Mouse (Mus musculus) G1E-ER4 (cell line): ENCODE measurements around the gene Pde1b. TPM values are rescaled to one million over a fixed set of nuclear protein-coding genes. Genes with fewer than 3 reads are reported as not detected.

Experiments
- GATA1 ChIP-seq: IDR thresholded peaks from one replicate; pipeline ENCODE4 v1.8.0; 2012; ENCODE audit warnings: low read length, inconsistent platforms
- polyA plus RNA-seq: library from polyadenylated mRNA; stranded (reverse); fragments of >175 nt; gene quantifications from 2 replicates; pipeline ENCODE4 v1.2.3, GENCODE M21; 2012

Pde1b gene
- polyA plus RNA-seq, 1 experiment: 0.29 TPM

DNA sequence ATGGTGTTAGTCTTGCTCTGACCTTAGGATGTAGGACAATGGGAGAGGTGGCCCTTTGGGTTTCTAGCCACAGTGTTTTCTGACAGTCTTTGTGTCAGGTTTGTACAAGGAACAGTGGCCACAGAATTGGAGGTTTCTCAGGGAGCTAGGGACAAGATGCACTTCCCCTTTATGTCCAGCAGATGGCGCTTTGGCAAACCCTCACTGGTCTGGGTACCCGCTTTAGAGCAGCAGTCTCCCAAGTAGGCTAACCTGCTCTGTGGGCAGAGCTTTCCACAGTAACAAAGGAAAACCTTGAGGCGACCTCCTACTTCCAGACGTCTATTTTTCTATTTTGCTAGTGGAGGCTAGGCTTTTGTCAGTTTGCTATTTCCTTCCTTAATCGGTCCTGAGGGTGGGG is 27.5 kb downstream of the Pde1b start:
- no peak for TF ChIP-seq GATA1

DNA sequence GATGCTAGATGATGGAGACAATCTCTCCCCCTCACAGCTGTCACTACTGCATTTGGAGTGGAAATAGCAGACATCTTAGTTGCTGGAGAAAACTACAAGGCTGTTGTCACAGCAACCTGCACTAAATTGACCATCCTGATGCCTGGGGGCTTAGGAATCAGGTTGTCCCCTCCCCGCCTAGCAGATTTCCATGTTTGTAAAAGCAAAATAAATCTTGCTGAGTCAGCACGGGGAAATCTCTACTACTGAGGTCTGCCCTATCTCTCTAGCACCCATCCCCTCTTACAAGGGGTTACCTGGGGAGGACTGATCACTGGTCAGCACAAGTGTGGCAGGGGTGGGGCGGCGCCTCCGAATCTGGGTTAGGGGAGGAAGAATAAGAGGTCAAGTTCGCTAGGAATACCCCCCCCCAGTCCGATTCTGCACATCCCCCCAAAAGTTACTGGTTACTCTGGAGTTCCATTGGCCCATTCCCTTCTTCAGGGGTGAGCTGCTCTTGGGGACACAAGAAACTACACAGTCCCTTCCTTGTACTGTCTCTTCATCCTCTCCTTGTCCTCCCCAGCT is 31.3 kb downstream of the Pde1b start:
- no peak for TF ChIP-seq GATA1

DNA sequence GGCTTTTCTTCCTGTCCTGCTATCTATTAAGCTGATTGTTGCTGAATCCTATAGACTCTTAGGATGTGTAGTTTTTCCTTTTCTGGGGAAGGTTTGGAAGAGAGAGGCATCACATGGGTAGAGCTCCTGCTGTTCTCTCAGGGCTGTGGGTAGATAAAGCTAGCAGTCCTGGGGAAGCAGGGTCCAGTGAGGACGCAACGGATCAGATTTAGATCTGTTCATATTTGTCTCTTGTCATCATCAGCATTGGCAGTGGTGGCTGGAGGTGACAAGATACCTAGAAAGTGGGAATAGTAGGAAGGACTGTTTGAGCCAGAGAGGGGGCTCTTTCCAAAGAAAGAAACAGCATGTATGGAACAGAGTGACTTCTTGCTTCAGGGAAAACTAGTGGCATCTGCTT is 32.2 kb downstream of the Pde1b start:
- TF ChIP-seq GATA1: no peak

DNA sequence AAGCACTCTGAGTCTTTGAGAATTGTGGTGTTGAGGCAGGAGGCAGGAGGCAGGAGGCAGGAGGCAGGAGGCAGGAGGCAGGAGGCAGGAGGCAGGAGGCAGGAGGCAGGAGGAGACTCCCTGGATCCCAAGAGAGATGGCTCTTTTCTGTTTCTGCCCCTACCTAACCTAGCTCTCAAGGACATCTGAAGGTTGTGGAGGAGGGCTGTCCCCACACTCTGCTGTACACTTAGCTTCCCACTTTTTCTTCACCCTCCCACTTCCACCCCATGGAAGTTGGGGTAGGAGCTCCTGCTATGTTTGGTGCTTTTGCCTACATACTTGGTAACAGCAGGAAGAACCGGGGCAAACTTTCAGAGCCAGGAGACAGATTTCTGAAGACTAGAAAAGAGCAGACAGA is 33.0 kb downstream of the Pde1b start:
- TF ChIP-seq GATA1: no peak

DNA sequence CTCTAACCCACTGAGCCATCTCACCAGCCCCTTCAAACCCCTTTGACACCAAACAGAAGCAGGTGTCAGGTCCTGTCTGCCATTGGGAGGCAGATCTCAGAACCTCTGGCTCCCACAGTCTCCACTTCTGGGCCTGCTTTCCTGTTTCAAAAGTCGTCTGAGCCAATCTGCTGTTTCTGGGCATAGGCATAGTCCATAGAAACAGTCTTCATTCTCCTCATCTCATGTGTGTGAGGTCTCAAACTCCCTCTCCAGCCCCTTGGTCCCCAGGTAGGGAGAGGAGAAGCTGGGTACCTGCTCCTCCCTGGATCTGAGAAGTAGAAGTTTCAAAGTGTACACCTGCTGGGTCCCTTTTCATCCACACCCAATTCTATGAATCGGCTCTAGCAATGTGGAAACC is 33.6 kb downstream of the Pde1b start:
- no peak for TF ChIP-seq GATA1

DNA sequence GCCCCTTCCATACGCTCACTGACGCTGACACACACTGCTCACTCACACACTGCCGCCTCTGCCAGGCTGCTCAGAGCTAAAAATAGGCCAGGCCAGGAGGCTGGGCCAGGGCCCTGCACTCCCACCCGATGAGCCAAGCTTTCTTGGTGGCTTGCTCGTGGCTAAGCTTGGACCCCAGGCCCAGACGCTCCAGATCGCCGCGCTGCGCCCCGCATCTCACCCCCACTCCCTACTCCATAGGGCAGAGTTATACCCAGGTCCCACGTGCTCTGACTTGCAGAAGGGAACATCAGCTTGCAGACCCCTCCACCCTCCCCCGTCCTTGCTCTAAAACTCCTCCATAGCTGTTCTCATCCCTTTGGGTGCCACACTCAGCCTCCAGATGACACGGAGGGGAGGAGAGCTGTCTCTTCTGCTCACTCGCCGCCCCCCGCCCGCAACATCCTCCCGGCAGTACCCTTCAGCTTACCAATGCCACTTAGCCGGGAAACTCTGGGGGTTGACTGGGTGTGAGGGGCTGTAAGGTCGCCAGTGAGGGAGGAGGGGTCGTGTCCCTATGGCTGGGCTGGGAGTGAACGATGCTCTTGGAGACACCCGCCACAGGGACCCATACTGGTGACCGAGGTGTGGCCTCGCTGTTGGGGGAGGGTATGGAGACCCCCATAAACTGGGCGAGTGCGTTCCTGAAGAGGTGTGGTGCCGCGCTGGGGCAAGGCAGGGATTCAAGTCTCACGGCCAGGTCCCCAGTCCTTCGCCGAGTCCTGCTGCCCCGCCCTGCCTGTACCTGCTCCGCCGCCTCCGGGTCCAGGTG is 34.4 kb downstream of the Pde1b start:
- no peak for TF ChIP-seq GATA1

DNA sequence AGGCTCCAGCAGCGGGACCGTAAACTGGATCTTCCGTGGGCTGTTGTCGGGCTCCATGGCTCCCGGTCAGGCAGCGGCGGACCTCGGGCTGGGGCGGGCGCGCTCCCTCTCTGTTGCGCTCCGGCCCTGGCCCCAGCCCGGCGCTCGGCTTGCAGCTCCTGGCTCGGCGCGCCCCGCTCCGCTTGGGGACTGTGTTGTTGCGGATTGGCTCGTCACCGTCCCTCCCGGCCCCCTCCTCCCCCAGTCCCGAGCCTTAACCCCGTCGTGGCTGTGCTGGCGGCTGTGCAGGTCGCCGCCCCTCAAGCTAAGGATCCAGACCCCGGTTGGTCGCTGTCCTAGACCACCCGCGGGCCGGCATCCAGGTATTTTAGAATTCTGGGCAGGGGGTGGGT is 35.0 kb downstream of the Pde1b start, which contains the start of gene Ppp1r1a:
Ppp1r1a (minus strand) TSS at position 182 of the 392 bp plus-strand sequence.
- no peak for TF ChIP-seq GATA1

DNA sequence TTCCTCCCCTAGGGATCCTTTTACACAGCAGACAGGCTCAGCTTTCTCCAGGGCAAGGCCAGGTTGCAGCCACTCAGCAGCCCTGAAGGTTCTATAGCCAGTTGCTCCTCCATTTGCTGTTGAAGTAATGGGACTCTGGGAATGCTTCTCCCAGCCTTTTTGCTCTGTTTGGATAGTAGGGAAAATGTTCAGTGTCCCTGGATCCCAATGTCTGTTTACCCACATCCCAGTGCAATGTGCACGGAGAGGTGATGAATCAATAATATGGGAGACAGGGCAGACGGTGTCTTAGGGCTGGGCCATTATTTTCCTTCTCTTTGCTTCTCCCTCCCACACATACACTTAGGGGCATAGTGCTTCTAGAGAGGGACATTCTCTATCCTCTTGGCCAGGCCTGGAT is 36.4 kb downstream of the Pde1b start:
- no peak for TF ChIP-seq GATA1

DNA sequence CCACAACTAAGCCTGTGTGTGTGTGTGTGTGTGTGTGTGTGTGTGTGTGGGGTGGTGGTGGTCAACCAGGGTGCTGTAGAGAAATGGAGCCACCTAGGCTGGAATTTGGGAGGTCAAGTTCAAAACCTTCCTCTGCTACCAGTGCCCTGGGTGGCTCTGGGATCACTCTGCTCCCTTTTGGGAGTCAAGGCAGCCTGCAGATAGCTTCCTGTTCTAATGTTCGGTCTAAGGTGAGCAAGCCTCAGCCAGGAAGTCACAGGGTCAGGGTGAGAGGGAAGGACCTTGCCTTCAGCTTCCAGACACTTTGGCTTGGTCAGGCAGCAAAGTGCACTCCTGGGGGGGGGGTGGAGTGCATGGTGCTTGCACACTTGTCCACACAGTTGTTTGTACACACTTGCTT is 37.8 kb downstream of the Pde1b start:
- TF ChIP-seq GATA1: no peak

DNA sequence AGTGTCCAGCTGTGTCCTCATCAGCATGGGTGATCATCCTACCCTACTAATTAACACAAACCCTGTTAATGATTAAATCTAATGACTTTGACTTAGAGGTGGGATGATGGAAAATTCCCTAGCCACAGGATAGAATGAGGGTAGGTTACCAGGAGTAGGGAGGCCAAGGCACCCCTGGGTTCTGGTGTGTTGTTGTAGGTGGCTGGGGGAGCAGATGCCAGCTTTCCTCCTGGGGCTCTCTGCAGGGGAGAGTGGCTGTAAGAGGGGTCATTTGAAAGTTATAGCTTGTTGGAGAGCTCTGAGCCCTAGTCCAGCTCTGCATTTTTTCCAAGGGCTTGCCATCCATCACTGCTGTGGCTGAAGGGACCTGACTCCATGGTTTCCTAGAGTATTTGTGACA is 39.7 kb downstream of the Pde1b start:
- no peak for TF ChIP-seq GATA1

DNA sequence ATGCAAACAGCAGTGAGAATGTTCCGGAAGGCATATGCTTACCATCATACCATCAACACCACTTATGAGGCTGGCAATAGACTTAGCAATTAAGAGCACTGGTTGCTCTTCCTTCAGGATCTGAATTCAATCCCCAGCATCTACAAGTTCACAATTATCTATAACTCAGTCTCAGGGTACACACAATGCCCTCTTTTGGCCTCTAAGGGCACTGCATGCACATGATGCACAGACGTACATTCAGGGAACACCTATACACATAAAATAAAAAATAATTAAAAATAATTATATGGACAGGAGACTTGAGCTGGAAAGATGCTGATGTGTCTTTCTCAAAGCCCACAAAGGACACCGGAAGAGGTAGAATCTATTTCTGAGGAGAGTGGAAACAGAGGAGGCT is 45.1 kb downstream of the Pde1b start:
- no peak for TF ChIP-seq GATA1

DNA sequence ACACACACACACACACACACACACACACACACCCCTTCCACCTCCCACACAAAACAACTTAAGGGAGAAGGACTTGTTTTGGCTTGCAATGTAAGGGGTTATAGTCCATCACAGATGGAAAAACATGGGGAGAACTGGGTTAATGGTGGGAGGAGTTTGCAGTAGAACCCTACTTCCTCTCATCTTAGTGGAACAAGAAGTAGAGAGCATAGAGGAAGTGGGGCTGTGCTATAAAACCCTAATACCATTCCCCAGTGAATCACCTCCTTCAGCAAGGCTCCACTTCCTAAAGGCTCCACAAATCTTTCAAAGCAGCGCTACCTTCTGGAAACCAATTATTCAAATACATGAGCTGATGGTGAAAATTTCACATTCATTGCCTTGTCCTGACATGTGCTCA is 46.6 kb downstream of the Pde1b start:
- no peak for TF ChIP-seq GATA1

DNA sequence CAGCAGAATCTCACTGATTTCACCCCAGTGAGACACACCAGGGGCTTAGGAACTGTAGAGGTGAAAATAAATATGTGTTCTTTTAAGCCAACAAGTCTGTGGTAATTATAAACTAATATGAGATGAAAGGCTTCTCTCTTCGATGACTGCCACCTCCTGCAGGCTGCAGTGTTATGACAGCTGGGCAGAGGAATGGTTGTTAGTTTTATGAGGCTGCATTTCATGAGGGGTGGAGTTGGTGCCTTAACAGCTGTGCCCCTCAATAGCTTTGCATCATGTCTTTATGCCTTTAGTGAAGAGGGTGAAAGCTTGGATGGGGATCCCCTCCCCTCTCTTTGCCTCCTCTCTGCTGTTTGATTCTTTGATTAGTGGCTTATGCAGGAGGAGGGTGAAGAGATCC is 48.2 kb downstream of the Pde1b start:
- no peak for TF ChIP-seq GATA1

DNA sequence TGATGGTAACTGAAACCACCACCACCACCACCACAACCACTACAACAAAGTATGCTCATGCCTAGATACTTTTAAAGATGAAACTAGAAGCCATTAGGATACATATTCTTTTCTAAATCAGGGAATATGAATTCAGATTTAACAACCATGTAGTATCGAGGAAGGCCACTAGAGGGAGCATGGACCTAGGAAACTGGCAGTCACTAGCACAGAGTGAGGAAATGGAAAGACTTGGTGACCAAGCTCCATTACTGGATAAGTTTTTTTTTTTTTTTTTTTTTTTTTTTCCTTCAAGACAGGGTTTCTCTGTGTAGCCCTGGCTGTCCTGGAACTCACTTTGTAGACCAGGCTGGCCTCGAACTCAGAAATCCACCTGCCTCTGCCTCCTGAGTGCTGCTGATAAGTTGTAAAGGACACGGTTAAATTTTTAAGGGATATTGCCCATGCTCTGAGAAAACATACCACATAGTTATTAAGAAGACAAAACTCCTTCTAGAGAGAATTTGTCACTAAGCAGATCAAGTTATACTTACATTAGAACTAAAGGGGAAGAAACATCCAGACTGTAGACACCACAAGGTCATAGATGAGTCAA is 49.4 kb downstream of the Pde1b start:
- no peak for TF ChIP-seq GATA1

DNA sequence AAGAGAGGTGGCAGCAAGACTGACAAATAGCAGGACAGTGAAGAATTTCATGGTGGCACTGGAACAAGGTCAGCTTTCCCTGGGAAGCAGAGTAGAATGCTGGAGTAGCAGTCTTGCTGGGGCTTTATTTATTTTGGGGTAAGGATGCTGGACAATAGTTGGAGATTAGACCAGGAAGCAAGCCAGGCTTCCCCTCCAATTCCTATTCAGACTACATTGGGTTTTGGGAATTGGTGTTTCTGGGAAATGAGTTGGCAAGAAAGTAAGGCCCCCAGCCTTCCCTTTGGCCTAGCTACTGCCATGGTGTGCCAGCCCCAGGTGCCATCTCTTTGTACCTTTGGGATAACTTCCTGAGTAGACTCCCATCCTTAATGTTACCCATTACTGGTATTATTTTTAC is 62.1 kb downstream of the Pde1b start, which contains the start of gene Glycam1:
Glycam1 (minus strand) TSS at position 101 of the 400 bp plus-strand sequence.
- TF ChIP-seq GATA1: no peak

Other genes starting within 250 kb of the Pde1b start
- gene Nfe2, start 244.6 kb upstream of the Pde1b start, polyA plus RNA-seq: 147 and 163 TPM in 2 replicates
- gene Copz1, start 230.3 kb upstream of the Pde1b start, polyA plus RNA-seq: 80.1 and 98.2 TPM in 2 replicates
- gene Gpr84, start 192.4 kb upstream of the Pde1b start, polyA plus RNA-seq: 0.04 TPM in 1 of 2 replicates, not detected in the other
- gene Zfp385a, start 162.9 kb upstream of the Pde1b start, polyA plus RNA-seq: 557 and 673 TPM in 2 replicates
- not detected in 2 replicates for gene Itga5, start 136.3 kb upstream of the Pde1b start, polyA plus RNA-seq
- gene Gtsf1, start 72.6 kb upstream of the Pde1b start, polyA plus RNA-seq: not detected in 2 replicates
- not detected in 2 replicates for gene Gtsf2, start 54.6 kb upstream of the Pde1b start, polyA plus RNA-seq
- 0.79 and 1.1 TPM in 2 replicates for gene Nckap1l, start 49.2 kb upstream of the Pde1b start, polyA plus RNA-seq
- not detected in 2 replicates for gene Ppp1r1a, start 35.0 kb downstream of the Pde1b start, polyA plus RNA-seq
- not detected in 2 replicates for gene Glycam1, start 62.0 kb downstream of the Pde1b start, polyA plus RNA-seq